Mouse (Mus musculus) layer of hippocampus, postnatal 14 days (tissue): ENCODE measurements around the gene Taar7a. TPM values are rescaled to one million over a fixed set of nuclear protein-coding genes. Genes with fewer than 3 reads are reported as not detected.

ENCODE experiments used
- DNase-seq, 2 experiments: peaks; one replicate each; pipeline ENCODE4 v3.0.0; 2021 to 2022; ENCODE audit warnings: low spot score in 2 of 2, mixed read lengths in 1 of 2
- total RNA-seq, 2 experiments: library from RNA; stranded (reverse); gene quantifications; 2 replicates each; pipeline ENCODE4 v1.2.3; 2021

Gene Taar7a
- total RNA-seq, 2 experiments from 2014 or later: not detected

GRCm38 (mm10) chr10:23948026-23948425 is 45.3 kb downstream of the Taar7a start:
- DNase-seq: no peak

- DNase-seq: no peak
Observed at GRCm38 (mm10) chr10:23942465-23942864, 50.8 kb downstream of the Taar7a start.

Other genes with a start within 250 kb of the Taar7a start
- 100 to 1,000 TPM; 214 to 218 TPM for gene Rps12, start 206.2 kb downstream of the Taar7a start, total RNA-seq
- 10 to 100 TPM; 24.7 to 30.8 TPM for gene Slc18b1, start 196.5 kb downstream of the Taar7a start, total RNA-seq
- gene Vnn3, start 142.0 kb downstream of the Taar7a start, total RNA-seq: under 1 TPM in 1 of 2 experiments, not detected in 1; 0.21 TPM
- under 1 TPM; 0.14 to 0.25 TPM for gene Vnn1, start 98.8 kb downstream of the Taar7a start, total RNA-seq
- not detected for gene Taar1, start 73.1 kb downstream of the Taar7a start, total RNA-seq
- not detected for gene Taar2, start 54.9 kb downstream of the Taar7a start, total RNA-seq
- gene Taar3, start 43.9 kb downstream of the Taar7a start, total RNA-seq: not detected
- not detected for gene Taar4, start 33.0 kb downstream of the Taar7a start, total RNA-seq
- gene Taar5, start 22.8 kb downstream of the Taar7a start, total RNA-seq: not detected
- gene Taar6, start 7.8 kb downstream of the Taar7a start, total RNA-seq: not detected
- not detected for gene Taar7b, start 6.5 kb upstream of the Taar7a start, total RNA-seq
- not detected for gene Taar7d, start 33.7 kb upstream of the Taar7a start, total RNA-seq
- not detected for gene Taar7e, start 44.1 kb upstream of the Taar7a start, total RNA-seq
- not detected for gene Taar7f, start 56.0 kb upstream of the Taar7a start, total RNA-seq
- gene Taar8a, start 83.0 kb upstream of the Taar7a start, total RNA-seq: not detected
- gene Taar8b, start 98.8 kb upstream of the Taar7a start, total RNA-seq: not detected
- not detected for gene Taar8c, start 108.4 kb upstream of the Taar7a start, total RNA-seq
- gene Taar9, start 116.1 kb upstream of the Taar7a start, total RNA-seq: not detected
- gene Stx7, start 155.8 kb upstream of the Taar7a start, total RNA-seq: 100 to 1,000 TPM; 122 to 129 TPM
- 1 to 10 TPM; 5.4 to 5.8 TPM for gene Moxd1, start 230.0 kb upstream of the Taar7a start, total RNA-seq